Mouse (Mus musculus) intestine, embryonic 16.5 days (tissue): Measurements from ENCODE around the gene Flt1. TPM values are rescaled to one million over a fixed set of nuclear protein-coding genes. Genes with fewer than 3 reads are reported as not detected.

Experiments
- ATAC-seq: fragments of 200-750 bp; cut with Nextera tagmentation; 2 replicates; pipeline ENCODE4 v1.8.0; 2017; ENCODE audit warnings: moderate TSS enrichment, moderate library complexity
- H3K27ac ChIP-seq: fragments of 300-500 bp; sonication (generic); 2 replicates; pipeline ENCODE4 v1.5.1; 2014; ENCODE audit warnings: mild to moderate bottlenecking, low read length
- H3K27me3 ChIP-seq: fragments of 300-500 bp; sonication (generic); replicated peaks from 2 replicates; pipeline ENCODE4 v1.6.1; 2014; ENCODE audit warnings: low read length, control low read depth, mixed read lengths; ENCODE audit not compliant: control insufficient read depth, insufficient read depth
- H3K36me3 ChIP-seq: fragments of 300-500 bp; sonication (generic); 2 replicates; pipeline ENCODE4 v1.6.1; 2014; ENCODE audit warnings: low read length, control low read depth; ENCODE audit not compliant: control insufficient read depth, insufficient read depth
- H3K4me1 ChIP-seq: fragments of 300-500 bp; sonication (generic); 2 replicates; pipeline ENCODE4 v1.6.1; 2014; ENCODE audit warnings: low read length, control low read depth, mixed read lengths; ENCODE audit not compliant: control insufficient read depth, insufficient read depth
- H3K4me2 ChIP-seq: fragments of 300-500 bp; sonication (generic); 2 replicates; pipeline ENCODE4 v1.6.1; 2014; ENCODE audit warnings: low read depth, low read length, control low read depth
- H3K4me3 ChIP-seq: fragments of 300-500 bp; sonication (generic); 2 replicates; pipeline ENCODE4 v1.5.1; 2014; ENCODE audit warnings: mild to moderate bottlenecking, low read length
- H3K9ac ChIP-seq: fragments of 300-500 bp; sonication (generic); 2 replicates; pipeline ENCODE4 v1.6.1; 2014; ENCODE audit warnings: low read depth, low read length
- H3K9me3 ChIP-seq: fragments of 300-500 bp; sonication (generic); 2 replicates; pipeline ENCODE4 v1.6.1; 2016; ENCODE audit warnings: low read length, control low read depth; ENCODE audit not compliant: control insufficient read depth
- WGBS: fragments of 180-500 bp; shearing (Covaris S2); extraction: QIAGEN DNeasy Blood & Tissue Kit; methylation state at CpG from one replicate; pipeline ENCODE4 v1.1.7; 2014; 5-methylcytosine and 5-hydroxymethylcytosine counted together
- polyA plus RNA-seq: library from polyadenylated mRNA; unstranded; fragments of >200 nt; fragmentation: Nextera tagmentation; extraction: Ambion mirVana; gene quantifications from 2 replicates; pipeline ENCODE4 v1.2.1, GENCODE M21; 2015

The Flt1 gene
- polyA plus RNA-seq, 1 experiment from 2014 or later = 9.7 TPM

- Histone ChIP-seq H3K27me3 (no peaks in the 10 kb centered on the region), H3K9me3 (no peaks in the 10 kb centered on the region), H3K27ac (no peak overlapping the region), H3K9ac (no peak overlapping the region), H3K36me3 (no peaks in the 10 kb centered on the region), H3K4me1 (no peaks in the 10 kb centered on the region), H3K4me3 (no peak overlapping the region), H3K4me2 (no peak overlapping the region)
- WGBS = 83% methylated on average over 13 of the region's 13 CpGs
- ATAC-seq = no peak
These were observed 118.4 kb downstream of the Flt1 start for GRCm38 (mm10) chr5:147607256-147607975.

- no peak overlapping the region for H3K27ac ChIP-seq
- no peaks in the 10 kb centered on the region for H3K36me3 ChIP-seq
- no peak overlapping the region for H3K4me3 ChIP-seq
- no peaks in the 10 kb centered on the region for H3K4me1 ChIP-seq
- no peak overlapping the region for H3K9ac ChIP-seq
- WGBS = 75% methylated on average over 13 of the region's 13 CpGs
- H3K9me3 ChIP-seq = no peaks in the 10 kb centered on the region
- no peaks in the 10 kb centered on the region for H3K27me3 ChIP-seq
- no peak overlapping the region for H3K4me2 ChIP-seq
- ATAC-seq = no peak
These were observed 119.1 kb downstream of the Flt1 start for GRCm38 (mm10) chr5:147606751-147607150.

GRCm38 (mm10) chr5:147601460-147602360 is 124.1 kb downstream of the Flt1 start:
- no peak overlapping the region for H3K27ac ChIP-seq
- no peak overlapping the region for H3K4me2 ChIP-seq
- no peaks in the 10 kb centered on the region for H3K27me3 ChIP-seq
- no peak overlapping the region for H3K9ac ChIP-seq
- H3K4me3 ChIP-seq = no peak overlapping the region
- 44% methylated on average over 18 of the region's 18 CpGs for WGBS
- no peaks in the 10 kb centered on the region for H3K36me3 ChIP-seq
- no peaks in the 10 kb centered on the region for H3K4me1 ChIP-seq
- ATAC-seq = no peak
- H3K9me3 ChIP-seq = no peaks in the 10 kb centered on the region

GRCm38 (mm10) chr5:147597825-147598224 is 128.0 kb downstream of the Flt1 start:
- Histone ChIP-seq H3K9me3 (no peaks in the 10 kb centered on the region), H3K4me1 (no peaks in the 10 kb centered on the region), H3K4me3 (no peak overlapping the region), H3K27ac (no peak overlapping the region), H3K36me3 (no peaks in the 10 kb centered on the region), H3K9ac (no peak overlapping the region), H3K4me2 (no peak overlapping the region), H3K27me3 (no peaks in the 10 kb centered on the region)
- 70% methylated on average over 16 of the region's 16 CpGs for WGBS
- ATAC-seq = no peak

- WGBS = 52% methylated on average over 12 of the region's 12 CpGs
- no peaks in the 10 kb centered on the region for H3K27me3 ChIP-seq
- H3K9me3 ChIP-seq = no peaks in the 10 kb centered on the region
- ATAC-seq = peak; percentile 71
- no peaks in the 10 kb centered on the region for H3K36me3 ChIP-seq
- H3K9ac ChIP-seq = no peak overlapping the region
- no peak overlapping the region for H3K4me2 ChIP-seq
- 0 out of 2 replicates have a peak overlapping the region, but pooled peaks have one; percentile 24 for H3K27ac ChIP-seq
- no peak overlapping the region for H3K4me3 ChIP-seq
- H3K4me1 ChIP-seq = no peaks in the 10 kb centered on the region
These were observed 136.0 kb downstream of the Flt1 start for GRCm38 (mm10) chr5:147589814-147590213.

GRCm38 (mm10) chr5:147585070-147585469 is 140.7 kb downstream of the Flt1 start:
- Histone ChIP-seq H3K9me3 (no peaks in the 10 kb centered on the region), H3K27me3 (no peaks in the 10 kb centered on the region), H3K9ac (no peak overlapping the region), H3K36me3 (no peaks in the 10 kb centered on the region), H3K4me1 (no peaks in the 10 kb centered on the region), H3K4me2 (no peak overlapping the region), H3K27ac (no peak overlapping the region), H3K4me3 (no peak overlapping the region)
- no peak for ATAC-seq
- WGBS = 59% methylated on average over 1 of the region's 1 CpGs

- Histone ChIP-seq H3K27ac (no peak overlapping the region; the same call in 1 of the 2 replicates), H3K9me3 (no peaks in the 10 kb centered on the region), H3K9ac (no peak overlapping the region), H3K4me3 (no peak overlapping the region), H3K4me2 (no peak overlapping the region), H3K36me3 (no peaks in the 10 kb centered on the region), H3K27me3 (no peaks in the 10 kb centered on the region), H3K4me1 (no peaks in the 10 kb centered on the region)
- WGBS = 72% methylated on average over 9 of the region's 9 CpGs
- ATAC-seq = no peak
These were observed 141.2 kb downstream of the Flt1 start for GRCm38 (mm10) chr5:147584648-147585047.

GRCm38 (mm10) chr5:147583702-147584298 is 142.0 kb downstream of the Flt1 start:
- Histone ChIP-seq H3K9me3 (no peaks in the 10 kb centered on the region), H3K27ac (no peak overlapping the region), H3K4me1 (no peaks in the 10 kb centered on the region), H3K4me3 (no peak overlapping the region), H3K36me3 (no peaks in the 10 kb centered on the region), H3K27me3 (no peaks in the 10 kb centered on the region), H3K9ac (no peak overlapping the region), H3K4me2 (no peak overlapping the region)
- WGBS = 38% methylated on average over 14 of the region's 14 CpGs
- ATAC-seq = peak; percentile 40; the same call in 1 of the 2 replicates

GRCm38 (mm10) chr5:147580181-147580580 is 145.6 kb downstream of the Flt1 start:
- ATAC-seq = no peak
- Histone ChIP-seq H3K27me3 (no peaks in the 10 kb centered on the region), H3K4me1 (no peaks in the 10 kb centered on the region), H3K4me3 (no peak overlapping the region), H3K9ac (no peak overlapping the region), H3K4me2 (no peak overlapping the region), H3K9me3 (no peaks in the 10 kb centered on the region), H3K27ac (no peak overlapping the region), H3K36me3 (no peaks in the 10 kb centered on the region)
- 84% methylated on average over 13 of the region's 13 CpGs for WGBS
